Mouse (Mus musculus): ENCODE measurements at regions not wholly inside any gene's neighbourhood (a gene's known extent, or its start where the extent isn't known, plus 50 kb on each side); places are given as distances from the start of the nearest gene placed in this dataset.

GRCm38 (mm10) chr6:67137482-67137881, 100.2 kb upstream of the Gadd45a start:
- Histone ChIP-seq H3K9me3 (ENCODE audit: low read length) (no peaks in the 10 kb centered on the region), H3K27ac (ENCODE audit: low read depth, low read length) (no peak overlapping the region), H3K4me3 (ENCODE audit: low read depth, low read length) (no peak overlapping the region), H3K9ac (replicated peaks; ENCODE audit: low read length, poor library complexity, severe bottlenecking) (no peak overlapping the region), H3K27me3 (ENCODE audit: insufficient read depth, low read length) (no peaks in the 10 kb centered on the region), H3K4me2 (ENCODE audit: low read depth, low read length, poor library complexity, severe bottlenecking) (no peak overlapping the region), H3K4me1 (ENCODE audit: insufficient read depth, low read length) (no peaks in the 10 kb centered on the region), H3K36me3 (ENCODE audit: insufficient read depth, low read length) (no peaks in the 10 kb centered on the region)
- WGBS = 77% methylated on average over 4 of the region's 4 CpGs
- ATAC-seq (ENCODE audit: low FRiP score) (no peak), DNase-seq (ENCODE audit: low spot score) (no peak)
- TF ChIP-seq CTCF (IDR thresholded peaks at IDR 0.05) = no peak

- no peak overlapping the region for H3K4me2 ChIP-seq (ENCODE audit: low read depth, low read length, poor library complexity, severe bottlenecking)
- H3K27ac ChIP-seq (ENCODE audit: low read depth, low read length) = no peak overlapping the region
- H3K9me3 ChIP-seq (ENCODE audit: low read length) = no peaks in the 10 kb centered on the region
- no peaks in the 10 kb centered on the region for H3K36me3 ChIP-seq (ENCODE audit: insufficient read depth, low read length)
- no peaks in the 10 kb centered on the region for H3K27me3 ChIP-seq (ENCODE audit: insufficient read depth, low read length)
- ATAC-seq (ENCODE audit: low FRiP score) (no peak), DNase-seq (ENCODE audit: low spot score) (no peak)
- H3K9ac ChIP-seq (replicated peaks; ENCODE audit: low read length, poor library complexity, severe bottlenecking) = no peak overlapping the region
- no peak for TF ChIP-seq CTCF (IDR thresholded peaks at IDR 0.05)
- H3K4me3 ChIP-seq (ENCODE audit: low read depth, low read length) = no peak overlapping the region
- WGBS = 73% methylated on average over 1 of the region's 1 CpGs
- H3K4me1 ChIP-seq (ENCODE audit: insufficient read depth, low read length) = no peaks in the 10 kb centered on the region
Observed at GRCm38 (mm10) chr6:67134915-67135314, 97.7 kb upstream of the Gadd45a start.

DNA sequence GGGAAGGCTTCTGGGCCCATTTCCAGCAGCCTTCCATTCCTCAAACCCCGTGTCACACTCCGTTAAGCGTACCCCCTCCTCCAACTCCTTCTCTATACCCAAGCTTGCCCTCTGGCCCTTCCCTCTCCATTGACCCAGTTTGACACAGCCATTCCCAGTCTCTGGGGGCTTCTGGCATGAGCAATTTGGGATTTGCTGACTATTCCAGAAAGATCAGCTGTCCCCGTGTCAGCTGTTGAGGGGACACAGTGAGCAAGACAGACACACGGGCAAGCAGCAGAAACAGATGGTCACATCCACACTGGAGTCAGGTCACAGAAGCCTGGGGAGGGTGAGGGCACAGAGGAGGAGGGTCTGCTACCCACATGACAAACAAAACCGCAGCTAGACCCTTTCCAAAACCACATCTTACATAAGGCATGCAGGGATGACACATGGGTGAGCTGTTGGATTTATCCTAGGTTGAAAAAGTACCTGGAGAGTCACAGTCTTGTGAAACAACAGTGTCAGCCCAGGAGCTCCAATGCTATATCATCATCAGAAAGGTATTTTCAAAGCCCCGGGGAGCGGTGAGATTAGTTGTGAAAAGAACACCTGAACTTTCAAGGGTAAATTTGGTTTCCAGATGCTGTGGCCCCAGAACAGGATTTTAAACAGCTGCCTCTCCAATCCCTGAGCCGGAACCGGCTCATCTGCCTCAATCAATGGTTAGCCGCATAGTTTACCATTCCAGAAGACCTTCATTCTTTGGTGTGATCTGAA, 93.5 kb upstream of the Gadd45a start:
- DNase-seq (ENCODE audit: low spot score) (no peak), ATAC-seq (ENCODE audit: low FRiP score) (0 out of 2 replicates have a peak, but pooled peaks have one; percentile 38)
- no peaks in the 10 kb centered on the region for H3K4me1 ChIP-seq (ENCODE audit: insufficient read depth, low read length)
- H3K9ac ChIP-seq (replicated peaks; ENCODE audit: low read length, poor library complexity, severe bottlenecking) = no peak overlapping the region
- H3K36me3 ChIP-seq (ENCODE audit: insufficient read depth, low read length) = no peaks in the 10 kb centered on the region
- WGBS = 74% methylated on average over 11 of the region's 11 CpGs
- H3K27me3 ChIP-seq (ENCODE audit: insufficient read depth, low read length) = no peaks in the 10 kb centered on the region
- no peak overlapping the region for H3K4me2 ChIP-seq (ENCODE audit: low read depth, low read length, poor library complexity, severe bottlenecking)
- no peaks in the 10 kb centered on the region for H3K9me3 ChIP-seq (ENCODE audit: low read length)
- no peak for TF ChIP-seq CTCF (IDR thresholded peaks at IDR 0.05)
- no peak overlapping the region for H3K4me3 ChIP-seq (ENCODE audit: low read depth, low read length)
- H3K27ac ChIP-seq (ENCODE audit: low read depth, low read length) = no peak overlapping the region

DNA sequence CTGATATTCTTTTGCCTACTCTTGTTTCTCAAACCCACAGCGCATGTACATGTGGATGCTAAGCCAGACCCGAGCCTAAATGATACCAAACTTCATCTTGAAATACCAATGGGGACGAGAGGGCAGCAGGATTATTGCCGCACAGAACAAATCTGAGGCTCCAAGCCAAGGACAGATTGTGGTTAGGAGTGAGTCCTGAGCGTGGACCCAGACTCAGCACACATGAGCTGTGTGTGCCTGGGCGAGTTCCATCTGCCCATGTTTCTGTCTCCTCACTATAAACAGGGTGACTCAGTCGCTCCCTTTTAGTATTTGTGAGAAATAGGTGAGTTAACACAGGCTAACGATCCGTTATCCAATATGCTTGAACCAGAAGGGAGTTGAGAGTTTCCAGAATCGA, 92.4 kb upstream of the Gadd45a start:
- no peak overlapping the region for H3K4me2 ChIP-seq (ENCODE audit: low read depth, low read length, poor library complexity, severe bottlenecking)
- no peaks in the 10 kb centered on the region for H3K9me3 ChIP-seq (ENCODE audit: low read length)
- no peak for TF ChIP-seq CTCF (IDR thresholded peaks at IDR 0.05)
- DNase-seq (ENCODE audit: low spot score) = no peak
- ATAC-seq (ENCODE audit: low FRiP score) = no peak
- H3K4me3 ChIP-seq (ENCODE audit: low read depth, low read length) = no peak overlapping the region
- 95% methylated on average over 10 of the region's 10 CpGs for WGBS
- no peaks in the 10 kb centered on the region for H3K36me3 ChIP-seq (ENCODE audit: insufficient read depth, low read length)
- H3K27ac ChIP-seq (ENCODE audit: low read depth, low read length) = no peak overlapping the region
- no peak overlapping the region for H3K9ac ChIP-seq (replicated peaks; ENCODE audit: low read length, poor library complexity, severe bottlenecking)
- no peaks in the 10 kb centered on the region for H3K4me1 ChIP-seq (ENCODE audit: insufficient read depth, low read length)
- H3K27me3 ChIP-seq (ENCODE audit: insufficient read depth, low read length) = no peaks in the 10 kb centered on the region

DNA sequence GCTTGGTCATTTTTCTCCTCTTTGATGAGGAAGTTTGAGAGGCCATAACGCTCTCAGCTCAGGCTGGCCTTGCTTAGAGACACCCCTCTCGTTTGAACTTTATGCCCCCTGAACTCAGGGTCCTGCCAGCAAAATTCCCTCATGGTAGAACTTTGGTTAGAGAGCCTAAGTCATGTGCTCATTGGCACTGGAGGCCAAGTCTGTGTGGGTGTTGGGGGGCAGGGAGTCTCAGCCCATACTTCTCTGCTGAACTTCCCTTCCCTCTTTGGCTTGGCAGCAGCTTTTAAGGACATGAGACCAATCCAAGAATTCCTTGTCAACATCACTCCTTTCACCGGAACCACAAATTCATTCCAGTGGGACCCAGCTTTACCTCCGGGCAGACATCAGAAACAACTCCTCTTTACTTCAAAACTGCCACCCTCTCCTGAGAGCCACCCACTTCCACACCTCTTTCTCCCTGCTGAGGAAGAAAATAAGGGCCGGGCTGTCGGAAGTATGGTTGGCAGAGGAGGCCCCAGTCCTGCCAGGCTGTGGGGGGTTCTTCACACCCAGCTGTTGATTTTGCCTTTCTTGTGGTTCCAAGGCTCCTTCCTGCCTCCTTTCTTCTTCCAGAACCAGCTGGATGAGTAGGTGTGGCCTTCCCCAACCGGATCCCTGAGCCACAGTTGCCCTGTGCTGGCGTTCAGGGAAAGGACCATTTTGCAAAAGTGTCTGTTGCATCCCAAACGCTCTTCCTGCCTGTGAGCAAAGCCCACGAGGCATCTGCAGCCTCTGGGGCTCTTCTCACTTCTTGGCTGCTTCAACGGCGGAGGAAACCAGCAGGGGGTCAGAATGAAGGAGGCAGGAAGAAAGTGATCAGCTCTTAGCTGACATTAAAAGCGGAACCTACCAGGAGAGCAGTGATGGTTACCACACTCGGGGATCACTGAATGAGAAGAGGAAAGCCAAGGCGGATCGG, 91.5 kb upstream of the Gadd45a start:
- H3K9ac ChIP-seq (replicated peaks; ENCODE audit: low read length, poor library complexity, severe bottlenecking) = no peak overlapping the region
- H3K36me3 ChIP-seq (ENCODE audit: insufficient read depth, low read length) = no peaks in the 10 kb centered on the region
- no peak for DNase-seq (ENCODE audit: low spot score)
- H3K4me3 ChIP-seq (ENCODE audit: low read depth, low read length) = no peak overlapping the region
- no peaks in the 10 kb centered on the region for H3K4me1 ChIP-seq (ENCODE audit: insufficient read depth, low read length)
- H3K27me3 ChIP-seq (ENCODE audit: insufficient read depth, low read length) = no peaks in the 10 kb centered on the region
- no peak for ATAC-seq (ENCODE audit: low FRiP score)
- H3K9me3 ChIP-seq (ENCODE audit: low read length) = no peaks in the 10 kb centered on the region
- no peak overlapping the region for H3K27ac ChIP-seq (ENCODE audit: low read depth, low read length)
- no peak overlapping the region for H3K4me2 ChIP-seq (ENCODE audit: low read depth, low read length, poor library complexity, severe bottlenecking)
- no peak for TF ChIP-seq CTCF (IDR thresholded peaks at IDR 0.05)
- 66% methylated on average over 16 of the region's 16 CpGs for WGBS

GRCm38 (mm10) chr6:67127727-67128126, 90.5 kb upstream of the Gadd45a start:
- DNase-seq (ENCODE audit: low spot score) = no peak
- Histone ChIP-seq H3K27me3 (ENCODE audit: insufficient read depth, low read length) (no peaks in the 10 kb centered on the region), H3K9ac (replicated peaks; ENCODE audit: low read length, poor library complexity, severe bottlenecking) (no peak overlapping the region), H3K9me3 (ENCODE audit: low read length) (no peaks in the 10 kb centered on the region), H3K27ac (ENCODE audit: low read depth, low read length) (no peak overlapping the region), H3K36me3 (ENCODE audit: insufficient read depth, low read length) (no peaks in the 10 kb centered on the region), H3K4me3 (ENCODE audit: low read depth, low read length) (no peak overlapping the region), H3K4me2 (ENCODE audit: low read depth, low read length, poor library complexity, severe bottlenecking) (no peak overlapping the region), H3K4me1 (ENCODE audit: insufficient read depth, low read length) (no peaks in the 10 kb centered on the region)
- 88% methylated on average over 4 of the region's 4 CpGs for WGBS
- ATAC-seq (ENCODE audit: low FRiP score) = no peak
- TF ChIP-seq CTCF (IDR thresholded peaks at IDR 0.05) = no peak
